Mouse (Mus musculus): Measurements from ENCODE around the gene Spata3. TPM values are rescaled to one million over a fixed set of nuclear protein-coding genes. Genes with fewer than 3 reads are reported as not detected.
A peak's percentile ranks its signal among the peaks of the same experiment; 100 is the strongest.

Gene Spata3
- total and polyA plus RNA-seq, 2 experiments from 2014 or later: 0.92 TPM; not detected in 1

- Histone ChIP-seq H3K9ac (no peak overlapping the region), H3K27ac (ENCODE audit: low read depth, low read length) (no peak overlapping the region), H3K27me3 (ENCODE audit: insufficient read depth, low read length) (no peaks in the 10 kb centered on the region), H3K4me2 (ENCODE audit: low read depth) (no peak overlapping the region), H3K9me3 (ENCODE audit: low read length) (no peaks in the 10 kb centered on the region), H3K36me3 (ENCODE audit: insufficient read depth) (no peaks in the 10 kb centered on the region), H3K4me1 (ENCODE audit: insufficient read depth) (no peaks in the 10 kb centered on the region), H3K4me3 (ENCODE audit: low read depth, low read length) (no peak overlapping the region)
- WGBS: 94% methylated on average over 4 of the region's 4 CpGs
- DNase-seq (no peak), ATAC-seq (no peak)
- TF ChIP-seq CTCF (IDR thresholded peaks at IDR 0.05; ENCODE audit: low read depth): no peak
These were observed 39.7 kb downstream of the Spata3 start for GRCm38 (mm10) chr1:86056284-86056683.

GRCm38 (mm10) chr1:86058856-86059769 lies 42.5 kb downstream of the Spata3 start:
- peak; percentile 84 for ATAC-seq
- peak overlapping the region; percentile 35 for H3K4me3 ChIP-seq (ENCODE audit: low read depth, low read length)
- peak overlapping the region; percentile 52 for H3K4me2 ChIP-seq (ENCODE audit: low read depth)
- H3K9ac ChIP-seq: peak overlapping the region; percentile 38
- H3K9me3 ChIP-seq (ENCODE audit: low read length): no peaks in the 10 kb centered on the region
- peak; percentile 88 for TF ChIP-seq CTCF (IDR thresholded peaks at IDR 0.05; ENCODE audit: low read depth)
- no peaks in the 10 kb centered on the region for H3K27me3 ChIP-seq (ENCODE audit: insufficient read depth, low read length)
- H3K27ac ChIP-seq (ENCODE audit: low read depth, low read length): peak overlapping the region; percentile 69; the same call in 1 of the 2 replicates
- H3K36me3 ChIP-seq (ENCODE audit: insufficient read depth): no peaks in the 10 kb centered on the region
- WGBS: 9% methylated on average over 21 of the region's 21 CpGs
- H3K4me1 ChIP-seq (ENCODE audit: insufficient read depth): no peaks in the 10 kb centered on the region
- DNase-seq: peak; percentile 92

DNA sequence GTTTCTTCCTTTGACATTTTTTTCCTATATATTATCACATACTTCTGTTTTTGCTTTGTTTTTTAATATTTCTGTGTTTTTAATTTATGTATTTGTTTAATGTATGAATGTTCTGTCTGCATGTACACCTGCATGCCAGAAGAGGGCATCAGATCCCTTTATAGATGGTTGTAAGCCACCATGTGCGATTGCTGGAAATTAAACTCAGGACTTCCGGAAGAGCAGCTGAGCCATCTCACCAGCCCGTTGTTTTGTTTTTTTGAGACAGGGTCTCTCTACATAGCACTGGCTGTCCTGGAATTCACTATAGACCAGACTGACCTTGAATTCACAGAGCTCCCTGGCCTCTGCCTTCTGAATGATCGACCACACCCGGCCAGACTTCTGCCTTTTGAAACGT lies 45.9 kb downstream of the Spata3 start:
- H3K4me2 ChIP-seq (ENCODE audit: low read depth): no peak overlapping the region
- ATAC-seq: no peak
- no peaks in the 10 kb centered on the region for H3K27me3 ChIP-seq (ENCODE audit: insufficient read depth, low read length)
- no peak for DNase-seq
- no peaks in the 10 kb centered on the region for H3K36me3 ChIP-seq (ENCODE audit: insufficient read depth)
- H3K9ac ChIP-seq: no peak overlapping the region
- H3K4me1 ChIP-seq (ENCODE audit: insufficient read depth): peaks cover 8% of the 10 kb centered on the region
- TF ChIP-seq CTCF (IDR thresholded peaks at IDR 0.05; ENCODE audit: low read depth): peak; percentile 40
- H3K4me3 ChIP-seq (ENCODE audit: low read depth, low read length): no peak overlapping the region
- H3K9me3 ChIP-seq (ENCODE audit: low read length): no peaks in the 10 kb centered on the region
- H3K27ac ChIP-seq (ENCODE audit: low read depth, low read length): no peak overlapping the region
- 84% methylated on average over 6 of the region's 6 CpGs for WGBS

GRCm38 (mm10) chr1:86064271-86064991 lies 47.8 kb downstream of the Spata3 start, which contains the start of gene Psmd1:
Psmd1 (plus strand) TSS chr1:86064387.
- no peaks in the 10 kb centered on the region for H3K9me3 ChIP-seq (ENCODE audit: low read length)
- H3K4me1 ChIP-seq (ENCODE audit: insufficient read depth): peaks cover 8% of the 10 kb centered on the region
- peak within 1 kb of the TSS; percentile 94 for H3K9ac ChIP-seq
- peak within 1 kb of the TSS; percentile 90 for H3K4me3 ChIP-seq (ENCODE audit: low read depth, low read length)
- H3K27me3 ChIP-seq (ENCODE audit: insufficient read depth, low read length): no peaks in the 10 kb centered on the region
- DNase-seq (peak; percentile 96), ATAC-seq (peak; percentile 95)
- under 1% methylated on average over 47 of the region's 47 CpGs for WGBS
- H3K27ac ChIP-seq (ENCODE audit: low read depth, low read length): peak within 1 kb of the TSS; percentile 81
- H3K4me2 ChIP-seq (ENCODE audit: low read depth): peak within 1 kb of the TSS; percentile 67
- no peaks in the 10 kb centered on the region for H3K36me3 ChIP-seq (ENCODE audit: insufficient read depth)
- TF ChIP-seq CTCF (IDR thresholded peaks at IDR 0.05; ENCODE audit: low read depth): peak; percentile 92

DNA sequence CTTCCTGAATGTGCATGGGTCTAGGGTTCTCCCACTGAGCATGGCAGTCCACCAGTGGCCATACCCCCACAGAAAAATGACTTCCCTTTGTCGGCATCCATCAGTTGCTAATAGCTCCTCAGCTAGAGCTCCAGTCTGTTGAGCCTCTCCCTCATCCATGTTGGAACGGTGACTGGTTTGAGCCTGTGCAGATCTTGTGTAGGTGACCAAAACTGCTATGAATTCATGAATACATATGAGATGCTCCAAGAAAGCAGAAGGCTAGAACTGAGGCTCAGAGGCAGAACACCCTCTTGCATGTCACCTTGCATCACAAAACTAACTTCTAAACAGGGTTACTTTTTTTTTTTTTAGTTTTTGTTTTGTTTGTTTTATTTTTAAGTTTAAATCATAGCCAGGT lies 59.9 kb downstream of the Spata3 start:
- Histone ChIP-seq H3K9me3 (ENCODE audit: low read length) (no peaks in the 10 kb centered on the region), H3K36me3 (ENCODE audit: insufficient read depth) (peaks cover 67% of the 10 kb centered on the region), H3K27ac (ENCODE audit: low read depth, low read length) (no peak overlapping the region), H3K27me3 (ENCODE audit: insufficient read depth, low read length) (no peaks in the 10 kb centered on the region), H3K4me1 (ENCODE audit: insufficient read depth) (no peaks in the 10 kb centered on the region), H3K9ac (no peak overlapping the region), H3K4me2 (ENCODE audit: low read depth) (no peak overlapping the region), H3K4me3 (ENCODE audit: low read depth, low read length) (no peak overlapping the region)
- TF ChIP-seq CTCF (IDR thresholded peaks at IDR 0.05; ENCODE audit: low read depth): no peak
- 95% methylated on average over 2 of the region's 2 CpGs for WGBS
- ATAC-seq: no peak
- no peak for DNase-seq

Other genes with a start within 250 kb of the Spata3 start
- 0.46 and 2.0 TPM in 2 replicates for gene A630001G21Rik, start 238.2 kb upstream of the Spata3 start, total RNA-seq (2014; rRNA removed)
- gene A630001G21Rik, start 238.2 kb upstream of the Spata3 start, polyA plus RNA-seq (2015; fragmentation: Nextera tagmentation; extraction: Ambion mirVana): 0.19 and 0.25 TPM in 2 replicates
- 191 and 216 TPM in 2 replicates for gene Cab39, start 223.4 kb upstream of the Spata3 start, total RNA-seq (2014; rRNA removed)
- gene Cab39, start 223.4 kb upstream of the Spata3 start, polyA plus RNA-seq (2015; fragmentation: Nextera tagmentation; extraction: Ambion mirVana): 41.1 and 46.1 TPM in 2 replicates
- gene Itm2c, start 122.5 kb upstream of the Spata3 start, total RNA-seq (2014; rRNA removed): 244 and 280 TPM in 2 replicates
- 244 and 246 TPM in 2 replicates for gene Itm2c, start 122.5 kb upstream of the Spata3 start, polyA plus RNA-seq (2015; fragmentation: Nextera tagmentation; extraction: Ambion mirVana)
- gene 4933407L21Rik, start 88.3 kb upstream of the Spata3 start, total RNA-seq (2014; rRNA removed): 6.7 and 9.8 TPM in 2 replicates
- 6.2 and 8.6 TPM in 2 replicates for gene 4933407L21Rik, start 88.3 kb upstream of the Spata3 start, polyA plus RNA-seq (2015; fragmentation: Nextera tagmentation; extraction: Ambion mirVana)
- 0.05 and 0.08 TPM in 2 replicates for gene Gpr55, start 55.8 kb upstream of the Spata3 start, total RNA-seq (2014; rRNA removed)
- gene Gpr55, start 55.8 kb upstream of the Spata3 start, polyA plus RNA-seq (2015; fragmentation: Nextera tagmentation; extraction: Ambion mirVana): 0.08 and 0.12 TPM in 2 replicates
- gene 2810459M11Rik, start 29.0 kb downstream of the Spata3 start, total RNA-seq (2014; rRNA removed): 22.6 and 30.5 TPM in 2 replicates
- 9.3 and 13.6 TPM in 2 replicates for gene 2810459M11Rik, start 29.0 kb downstream of the Spata3 start, polyA plus RNA-seq (2015; fragmentation: Nextera tagmentation; extraction: Ambion mirVana)
- 106 and 133 TPM in 2 replicates for gene Psmd1, start 47.6 kb downstream of the Spata3 start, total RNA-seq (2014; rRNA removed)
- 164 and 184 TPM in 2 replicates for gene Psmd1, start 47.6 kb downstream of the Spata3 start, polyA plus RNA-seq (2015; fragmentation: Nextera tagmentation; extraction: Ambion mirVana)
- 0.08 TPM in 1 of 2 replicates, not detected in the other for gene Htr2b, start 95.2 kb downstream of the Spata3 start, total RNA-seq (2014; rRNA removed)
- 0.22 TPM in 1 of 2 replicates, not detected in the other for gene Htr2b, start 95.2 kb downstream of the Spata3 start, polyA plus RNA-seq (2015; fragmentation: Nextera tagmentation; extraction: Ambion mirVana)
- 1.5 and 1.8 TPM in 2 replicates for gene Gm21972, start 116.8 kb downstream of the Spata3 start, total RNA-seq (2014; rRNA removed)
- 0.52 and 0.54 TPM in 2 replicates for gene Gm21972, start 116.8 kb downstream of the Spata3 start, polyA plus RNA-seq (2015; fragmentation: Nextera tagmentation; extraction: Ambion mirVana)
- gene Armc9, start 138.0 kb downstream of the Spata3 start, total RNA-seq (2014; rRNA removed): 25.9 and 29.1 TPM in 2 replicates
- 30.8 and 35.2 TPM in 2 replicates for gene Armc9, start 138.0 kb downstream of the Spata3 start, polyA plus RNA-seq (2015; fragmentation: Nextera tagmentation; extraction: Ambion mirVana)

Measured in forebrain, postnatal 0 days (tissue).